Mouse (Mus musculus) cerebellum, adult 9-10 months (tissue): ENCODE measurements around the gene Hist1h2bg.
"Not testable (repeated sequence)": the region's sequence is repeated elsewhere in the genome, so short reads cannot be mapped to it uniquely, and the experiment has no call there.

Experiments
- DNase-seq: peaks from one replicate; pipeline ENCODE4 v3.0.0; 2022

Hist1h2bg gene

DNA sequence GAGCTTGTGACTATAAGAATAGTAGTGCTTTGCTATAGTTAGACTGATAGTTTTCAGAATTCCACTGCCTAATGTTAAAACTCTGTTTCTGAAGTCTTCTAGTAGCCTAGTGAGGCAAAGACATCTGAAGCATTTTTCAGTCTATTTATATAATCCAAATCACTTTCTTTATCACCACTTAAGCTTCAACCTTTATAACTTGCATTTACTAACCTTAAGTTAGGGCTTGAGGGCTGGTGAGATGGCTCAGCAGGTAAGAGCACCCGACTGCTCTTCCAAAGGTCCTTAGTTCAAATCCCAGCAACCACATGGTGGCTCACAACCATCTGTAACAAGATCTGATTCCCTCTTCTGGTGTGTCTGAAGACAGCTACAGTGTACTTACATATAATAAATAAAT lies 31.4 kb upstream of the Hist1h2bg start:
- not testable (repeated sequence) for DNase-seq

GRCm38 (mm10) chr13:23541497-23541896 lies 29.7 kb upstream of the Hist1h2bg start:
- DNase-seq = no peak

- not testable (repeated sequence) for DNase-seq
Observed at GRCm38 (mm10) chr13:23542225-23542980, 28.8 kb upstream of the Hist1h2bg start.

GRCm38 (mm10) chr13:23542999-23543607 lies 28.1 kb upstream of the Hist1h2bg start, which contains the start of gene Hist1h2bh:
Gene Hist1h2bh (minus strand): TSS chr13:23543392.
- DNase-seq = peak; percentile 77

GRCm38 (mm10) chr13:23543965-23544786 lies 27.0 kb upstream of the Hist1h2bg start, which contains the start of gene Hist1h3f:
Gene Hist1h3f (plus strand): TSS chr13:23544052.
- peak; percentile 97 for DNase-seq

DNA sequence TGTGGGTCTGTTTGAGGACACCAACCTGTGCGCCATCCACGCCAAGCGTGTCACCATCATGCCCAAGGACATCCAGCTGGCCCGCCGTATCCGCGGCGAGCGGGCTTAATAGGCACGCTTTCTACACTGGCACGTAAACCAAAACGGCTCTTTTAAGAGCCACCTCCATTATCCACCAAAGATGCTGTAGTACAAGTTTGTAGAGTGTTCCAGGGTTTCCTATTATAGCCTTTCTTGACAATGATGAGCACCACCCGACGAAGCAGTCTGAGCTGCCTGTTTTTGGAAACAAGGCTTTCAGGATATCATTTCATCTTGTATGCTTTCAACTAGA lies 26.4 kb upstream of the Hist1h2bg start:
- DNase-seq = not testable (repeated sequence)

DNA sequence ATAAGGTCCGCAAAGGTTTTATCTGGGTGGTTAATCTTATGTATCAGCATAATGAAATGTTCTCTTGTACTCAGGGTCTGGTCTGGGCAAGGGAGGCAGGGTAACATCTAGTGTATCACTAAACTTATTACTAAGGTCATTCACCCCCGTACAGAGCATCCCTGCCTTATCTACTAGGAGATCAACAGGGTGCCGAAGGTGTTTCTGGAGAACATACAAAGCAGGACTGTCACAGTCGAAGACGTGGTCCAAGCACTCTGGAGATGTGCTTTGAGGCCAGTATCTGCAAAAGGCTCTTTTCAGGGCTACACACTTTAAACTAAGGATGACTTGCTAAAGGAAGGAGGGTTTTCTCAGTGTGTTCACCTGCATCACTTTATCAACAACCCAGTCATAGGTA lies 24.5 kb upstream of the Hist1h2bg start:
- no peak for DNase-seq

- no peak for DNase-seq
Observed at GRCm38 (mm10) chr13:23550761-23551145, 20.4 kb upstream of the Hist1h2bg start.

DNA sequence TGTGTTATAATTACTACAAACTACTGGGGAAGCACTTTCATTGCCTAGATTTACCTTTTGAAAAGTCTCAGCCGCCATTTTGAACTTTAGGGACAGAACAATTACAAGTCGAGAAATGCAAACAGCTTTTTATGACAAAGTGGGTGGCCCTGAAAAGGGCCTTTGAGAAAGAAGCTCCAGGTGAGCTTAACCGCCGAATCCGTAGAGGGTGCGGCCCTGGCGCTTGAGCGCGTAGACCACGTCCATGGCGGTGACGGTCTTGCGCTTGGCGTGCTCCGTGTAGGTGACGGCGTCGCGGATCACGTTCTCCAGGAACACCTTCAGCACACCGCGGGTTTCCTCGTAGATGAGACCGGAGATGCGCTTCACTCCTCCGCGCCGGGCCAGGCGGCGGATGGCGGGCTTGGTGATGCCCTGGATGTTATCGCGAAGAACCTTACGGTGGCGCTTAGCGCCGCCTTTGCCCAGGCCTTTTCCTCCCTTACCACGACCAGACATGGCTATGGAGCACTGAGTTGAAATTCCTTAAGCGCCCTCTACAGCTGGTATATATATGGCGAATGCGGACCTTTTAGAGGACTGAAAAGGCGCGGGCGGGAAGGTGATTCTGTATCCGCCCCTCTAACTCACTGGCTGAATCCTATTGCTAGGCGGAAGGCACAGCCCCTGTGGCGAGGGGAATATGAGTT lies 19.9 kb upstream of the Hist1h2bg start, which contains the start of gene Hist1h4f:
Gene Hist1h4f (minus strand): TSS at position 503 of the 689 bp plus-strand sequence.
- peak; percentile 95 for DNase-seq

DNA sequence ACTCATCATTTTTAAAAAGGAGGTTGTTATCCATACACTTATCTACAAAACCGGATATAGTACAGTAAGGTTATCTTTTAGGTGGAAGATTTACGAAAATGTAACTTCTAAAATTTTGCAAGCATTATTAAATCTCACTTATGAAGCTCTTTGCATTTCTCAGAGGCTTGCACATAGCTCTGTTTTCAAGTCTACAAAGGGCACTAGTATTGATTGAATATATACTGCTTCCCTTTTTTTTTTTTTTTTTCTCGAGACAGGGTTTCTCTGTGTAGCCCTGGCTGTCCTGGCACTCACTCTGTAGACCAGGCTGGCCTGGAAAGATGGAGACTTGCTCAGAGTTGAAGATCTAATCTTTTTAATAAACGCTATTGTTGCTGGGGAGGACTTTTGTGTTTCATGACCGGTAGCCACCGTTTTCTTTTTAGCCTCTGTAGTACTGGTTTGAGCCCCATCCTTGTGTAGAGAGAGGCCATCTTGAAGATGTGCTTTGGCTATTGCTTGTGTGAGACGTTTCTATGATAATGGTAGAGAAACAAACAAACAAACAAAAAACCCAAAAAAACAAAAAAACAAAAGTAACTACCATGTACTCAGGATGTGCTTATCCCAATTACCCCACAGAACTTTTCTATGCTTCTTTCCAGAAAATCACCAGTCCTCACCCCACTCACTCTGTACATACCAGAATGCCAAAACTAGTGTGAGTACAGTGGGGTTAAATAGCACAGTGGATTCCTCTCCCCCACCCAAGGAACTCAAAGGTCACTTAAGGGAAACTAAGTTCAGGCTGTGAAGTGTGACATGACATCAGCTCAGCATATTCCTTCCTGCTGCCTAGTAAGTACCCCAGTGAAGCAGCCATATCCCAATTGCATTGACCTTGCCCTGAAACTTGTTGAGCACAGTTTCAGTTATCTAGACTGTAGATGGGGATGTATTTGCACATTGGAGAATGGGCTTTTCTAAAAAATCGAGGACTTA lies 19.0 kb upstream of the Hist1h2bg start:
- DNase-seq = peak; percentile 30

DNA sequence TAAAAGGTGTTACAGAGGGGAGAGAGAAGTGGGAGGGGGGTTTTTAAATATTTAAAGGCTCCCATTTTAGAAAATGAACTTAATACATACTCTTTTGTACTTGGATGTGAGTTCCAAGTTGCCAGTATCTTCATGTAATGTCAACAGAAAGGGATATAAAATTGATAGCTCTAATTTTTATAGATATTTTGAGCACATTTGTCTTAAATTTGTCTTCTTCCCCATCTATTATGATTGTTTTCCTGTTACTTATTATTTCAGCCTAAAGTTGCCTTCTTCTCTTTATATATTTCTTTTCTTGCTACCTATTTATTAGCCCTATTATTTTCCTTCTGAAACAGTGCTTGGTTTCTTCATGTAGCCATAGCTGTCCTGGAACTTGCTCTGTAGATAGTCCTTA lies 18.2 kb upstream of the Hist1h2bg start, which contains the start of gene Hist1h1d:
Gene Hist1h1d (plus strand): TSS at position 301 of the 400 bp plus-strand sequence.
- no peak for DNase-seq

DNA sequence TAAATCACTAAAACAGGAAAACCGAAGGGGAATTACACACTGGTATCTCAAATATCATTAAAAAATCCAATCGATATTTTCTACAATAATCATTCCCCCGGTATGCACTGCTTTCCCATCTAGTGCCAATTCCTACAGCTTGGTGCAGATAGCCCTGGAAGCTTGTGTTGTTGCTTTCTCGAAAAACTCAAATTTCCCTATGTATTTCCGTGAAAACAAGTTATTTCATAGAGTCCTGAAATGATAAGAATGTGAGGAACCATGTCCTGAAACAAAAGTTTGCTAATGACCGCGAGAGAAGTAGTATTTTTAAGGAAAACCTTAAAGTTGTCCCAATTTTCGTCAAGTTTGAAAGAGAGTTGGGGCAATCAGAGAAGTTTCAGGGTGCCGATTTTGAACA lies 16.8 kb upstream of the Hist1h2bg start:
- no peak for DNase-seq

- DNase-seq = peak; percentile 81
Observed at GRCm38 (mm10) chr13:23554925-23555838, 16.0 kb upstream of the Hist1h2bg start.

DNA sequence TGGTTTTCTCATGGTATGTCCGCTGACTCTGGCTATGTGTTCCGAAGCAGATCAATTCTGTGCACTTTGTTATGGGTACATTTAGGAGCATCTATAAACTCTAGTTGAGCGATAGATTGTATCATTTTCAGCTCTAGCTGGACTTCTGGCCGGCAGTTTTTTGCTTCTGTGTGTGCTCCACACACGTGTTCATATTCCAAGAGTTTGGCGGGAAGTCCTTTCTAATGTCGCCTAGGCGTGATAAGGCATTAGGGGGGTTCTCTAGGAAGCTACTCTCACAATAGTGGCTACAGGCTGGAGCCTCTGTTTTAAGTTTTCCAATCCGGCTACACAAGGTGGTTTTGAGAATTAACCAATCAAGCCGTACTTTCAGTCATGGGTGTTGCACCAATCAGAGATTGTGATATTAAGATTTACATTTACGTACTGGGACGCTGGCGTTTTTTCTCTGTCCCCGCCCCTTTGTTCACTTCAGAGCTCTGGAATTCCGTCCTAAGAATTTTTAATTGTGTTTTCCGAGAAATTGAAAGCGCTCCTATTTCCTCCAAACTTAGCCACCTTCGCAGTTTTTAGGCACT lies 15.3 kb upstream of the Hist1h2bg start:
- peak; percentile 94 for DNase-seq

DNA sequence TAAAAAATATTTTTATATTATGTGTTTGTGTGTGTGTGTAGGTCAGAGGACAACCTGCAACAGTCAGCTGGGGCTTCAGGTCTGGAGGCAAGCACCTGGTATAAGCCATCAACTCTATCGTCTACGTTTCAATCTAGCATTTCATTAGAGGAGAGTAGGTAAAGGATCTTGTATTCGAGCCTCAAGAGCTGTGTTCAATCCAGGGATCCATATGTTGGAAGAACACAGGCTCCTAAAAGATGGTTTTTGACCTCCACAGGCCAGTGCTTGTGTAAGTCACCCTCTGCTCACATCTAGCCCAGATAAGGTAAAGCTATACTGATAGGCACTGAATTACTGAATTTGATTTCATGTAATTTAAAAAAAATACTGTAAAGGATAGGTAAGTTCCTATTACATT lies 14.3 kb upstream of the Hist1h2bg start:
- peak; percentile 29 for DNase-seq

GRCm38 (mm10) chr13:23560699-23561098 lies 10.5 kb upstream of the Hist1h2bg start:
- not testable (repeated sequence) for DNase-seq

- DNase-seq = not testable (repeated sequence)
Observed at GRCm38 (mm10) chr13:23561531-23561882, 9.7 kb upstream of the Hist1h2bg start.

GRCm38 (mm10) chr13:23561883-23562659 lies 9.1 kb upstream of the Hist1h2bg start, which contains the start of gene Hist1h3e:
Gene Hist1h3e (minus strand): TSS chr13:23562369.
- peak; percentile 96 for DNase-seq
